Mouse (Mus musculus) lung, postnatal 0 days (tissue): ENCODE results near the gene Susd4.

Experiments used
- CTCF ChIP-seq: IDR thresholded peaks from 2 replicates; pipeline ENCODE4 v1.5.1; 2016; ENCODE audit warnings: antibody characterized with exemption, mild to moderate bottlenecking
- EP300 ChIP-seq: IDR thresholded peaks from 2 replicates; pipeline ENCODE4 v1.6.1; 2016; ENCODE audit warnings: antibody characterized with exemption, mild to moderate bottlenecking, control low read depth

- TF ChIP-seq CTCF (no peak), EP300 (no peak)
Measured at GRCm38 (mm10) chr1:182945561-182945960, 181.9 kb downstream of the Susd4 start.
